ENCODE assay signal across 8 mouse cellular contexts in the genomic region with DNA sequence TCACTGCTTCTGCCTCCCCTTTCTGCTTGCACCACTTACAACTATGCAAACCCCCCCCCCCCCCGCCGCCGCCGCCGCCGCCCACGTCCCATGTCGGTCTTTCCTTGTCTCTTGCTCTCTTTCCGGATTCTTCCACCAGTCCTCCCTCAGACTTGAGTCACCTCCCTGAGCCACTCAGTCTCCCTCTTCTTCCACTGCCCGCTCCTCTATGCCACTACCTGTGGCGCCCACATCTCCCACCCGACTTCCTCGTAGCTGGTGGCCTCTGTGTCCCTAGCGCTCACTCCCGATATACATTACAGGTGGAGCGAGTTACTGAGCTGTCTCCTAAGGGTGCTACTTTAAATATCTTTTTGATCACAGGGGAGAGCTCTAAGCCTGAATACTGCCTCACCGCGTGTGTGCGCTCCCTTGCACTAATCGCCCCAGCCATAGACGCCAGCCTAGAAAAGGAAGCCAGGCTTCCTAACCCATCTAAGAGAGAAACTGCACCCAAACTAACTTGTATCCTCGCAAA. TPM values are rescaled to one million over a fixed set of nuclear protein-coding genes. Genes with fewer than 3 reads are reported as not detected.
DNase-seq lines count a peak whose midpoint lies in the region; ATAC-seq and TF ChIP-seq lines count a peak whose summit lies in the region.

No protein-coding gene starts in this region.

- no peak for TF ChIP-seq POLR2A in ES-Bruce4 (IDR thresholded peaks at IDR 0.05; ENCODE audit: insufficient read depth, low read length)

- peak overlapping the region; percentile 24 for H3K4me3 ChIP-seq in ES-Bruce4 (ENCODE audit: low read depth, low read length)
- H3K4me3 ChIP-seq in forebrain, embryonic 11.5 days (ENCODE audit: low read depth, low read length) = no peak overlapping the region
- 0 out of 2 replicates have a peak overlapping the region, but pooled peaks have one; percentile 16 for H3K4me3 ChIP-seq in liver, embryonic 13.5 days (replicated peaks)
- peak overlapping the region; percentile 23 for H3K4me3 ChIP-seq in stomach, embryonic 15.5 days (replicated peaks)

- no peaks in the 10 kb centered on the region for H3K36me3 ChIP-seq in ES-Bruce4 (ENCODE audit: control insufficient read depth, insufficient read depth, low read length, poor library complexity, severe bottlenecking)
- no peaks in the 10 kb centered on the region for H3K36me3 ChIP-seq in forebrain, embryonic 11.5 days (ENCODE audit: control insufficient read depth, insufficient read depth, low read length)
- H3K36me3 ChIP-seq in liver, embryonic 13.5 days = no peaks in the 10 kb centered on the region
- H3K36me3 ChIP-seq in stomach, embryonic 15.5 days = no peaks in the 10 kb centered on the region

- peak; percentile 7 for DNase-seq in kidney, adult 18-20 months
- no peak for DNase-seq in kidney, postnatal 10 days
- peak; percentile 52 for DNase-seq in forebrain, embryonic 11.5 days (ENCODE audit: low spot score)
- DNase-seq in liver, embryonic 13.5 days = no peak
- DNase-seq in gastrocnemius, postnatal 36 days = no peak
- DNase-seq in urinary bladder, postnatal 10 days (ENCODE audit: low spot score) = no peak

- H3K9ac ChIP-seq in ES-Bruce4 (ENCODE audit: low read depth, poor library complexity, severe bottlenecking) = no peak overlapping the region
- no peak overlapping the region for H3K9ac ChIP-seq in forebrain, embryonic 11.5 days (ENCODE audit: low read length)
- no peak overlapping the region for H3K9ac ChIP-seq in liver, embryonic 13.5 days
- no peak overlapping the region for H3K9ac ChIP-seq in stomach, embryonic 15.5 days

- WGBS in forebrain, embryonic 11.5 days = under 1% methylated on average over 17 of the region's 22 CpGs
- WGBS in liver, embryonic 13.5 days (ENCODE audit: insufficient replicate concordance) = 2% methylated on average over 14 of the region's 22 CpGs
- 5% methylated on average over 20 of the region's 22 CpGs for WGBS in stomach, embryonic 15.5 days

- no peak for TF ChIP-seq CTCF in ES-Bruce4 (IDR thresholded peaks at IDR 0.05; ENCODE audit: low read depth, low read length)

- ATAC-seq in forebrain, embryonic 11.5 days (replicated peaks; ENCODE audit: low FRiP score) = no peak
- no peak for ATAC-seq in liver, embryonic 13.5 days (ENCODE audit: low read depth)
- peak; percentile 29; the same call in 1 of the 2 replicates for ATAC-seq in stomach, embryonic 15.5 days (ENCODE audit: insufficient read depth, low FRiP score, low read depth)

- no peaks in the 10 kb centered on the region for H3K4me1 ChIP-seq in ES-Bruce4 (ENCODE audit: control insufficient read depth, insufficient read depth, low read length)
- H3K4me1 ChIP-seq in forebrain, embryonic 11.5 days (replicated peaks; ENCODE audit: control insufficient read depth, insufficient read depth, low read length) = peaks cover 8% of the 10 kb centered on the region; the same call in 1 of the 2 replicates
- H3K4me1 ChIP-seq in liver, embryonic 13.5 days (replicated peaks) = peaks cover 21% of the 10 kb centered on the region
- peaks cover 26% of the 10 kb centered on the region for H3K4me1 ChIP-seq in stomach, embryonic 15.5 days

- H3K9me3 ChIP-seq in ES-Bruce4 (replicated peaks; ENCODE audit: control insufficient read depth, insufficient read depth, low read length, poor library complexity, severe bottlenecking) = no peaks in the 10 kb centered on the region
- H3K9me3 ChIP-seq in forebrain, embryonic 11.5 days (ENCODE audit: control insufficient read depth, low read length) = no peaks in the 10 kb centered on the region
- no peaks in the 10 kb centered on the region for H3K9me3 ChIP-seq in liver, embryonic 13.5 days (replicated peaks)
- no peaks in the 10 kb centered on the region for H3K9me3 ChIP-seq in stomach, embryonic 15.5 days

- no peak overlapping the region for H3K27ac ChIP-seq in ES-Bruce4 (ENCODE audit: insufficient read depth, low read length)
- H3K27ac ChIP-seq in forebrain, embryonic 11.5 days (ENCODE audit: low read depth, low read length) = no peak overlapping the region
- H3K27ac ChIP-seq in liver, embryonic 13.5 days = no peak overlapping the region
- H3K27ac ChIP-seq in stomach, embryonic 15.5 days = no peak overlapping the region

- peaks cover 16% of the 10 kb centered on the region for H3K27me3 ChIP-seq in ES-Bruce4 (ENCODE audit: control insufficient read depth, insufficient read depth, low read length, poor library complexity, severe bottlenecking)
- H3K27me3 ChIP-seq in forebrain, embryonic 11.5 days (ENCODE audit: control insufficient read depth, insufficient read depth, low read length) = peaks cover 48% of the 10 kb centered on the region
- H3K27me3 ChIP-seq in liver, embryonic 13.5 days = peaks cover 79% of the 10 kb centered on the region
- peaks cover 45% of the 10 kb centered on the region for H3K27me3 ChIP-seq in stomach, embryonic 15.5 days (replicated peaks)

- no peak overlapping the region for H3K4me2 ChIP-seq in forebrain, embryonic 11.5 days (ENCODE audit: low read depth, low read length, severe bottlenecking)
- H3K4me2 ChIP-seq in liver, embryonic 13.5 days = peak overlapping the region; percentile 37
- peak overlapping the region; percentile 47 for H3K4me2 ChIP-seq in stomach, embryonic 15.5 days

- intact Hi-C loops in gastrocnemius, postnatal 36 days (cut with DNase I) = loop anchor here (5.0 to 10.0 kb wide), 4 partner anchors 203 to 634 kb away; no protein-coding TSS in a partner anchor

- no peak for TF ChIP-seq EP300 in ES-Bruce4 (IDR thresholded peaks at IDR 0.05; ENCODE audit: insufficient read depth, low read depth, low read length)

RNA-seq across cellular contexts. Expression of gene Supt3, which starts 38.8 kb away (rescaled TPM):
- polyA plus RNA-seq in ES-Bruce4 (2011; ENCODE audit: insufficient read depth, insufficient read length, low read depth, missing spikeins) = 15.9 and 17.7 TPM in 2 replicates
- polyA plus RNA-seq in forebrain, embryonic 11.5 days (2014; fragmentation: Nextera tagmentation; extraction: Ambion mirVana) = 21.9 and 24.9 TPM in 2 replicates
- 7.8 and 8.7 TPM in 2 replicates for polyA plus RNA-seq in liver, embryonic 13.5 days (2015; fragmentation: Nextera tagmentation; extraction: Ambion mirVana)
- polyA plus RNA-seq in stomach, embryonic 15.5 days (2015; fragmentation: Nextera tagmentation; extraction: Ambion mirVana) = 20.2 and 21.6 TPM in 2 replicates
- 1 to 10 TPM; 7.1 to 9.4 TPM for total RNA-seq in gastrocnemius, postnatal 36 days (2021)

Comparison
In these comparisons a context has a peak if more than half of its experiments do, and no peak if none do; other contexts are left out.
1. DNase-seq: peak in kidney, adult 18-20 months (single experiment) and forebrain, embryonic 11.5 days (single experiment); none in kidney, postnatal 10 days (single experiment), liver, embryonic 13.5 days (single experiment), gastrocnemius, postnatal 36 days (0 of 2) and urinary bladder, postnatal 10 days (single experiment).